Mouse (Mus musculus): Measurements from ENCODE around the gene Pde2a. TPM values are rescaled to one million over a fixed set of nuclear protein-coding genes. Genes with fewer than 3 reads are reported as not detected.
A peak's percentile ranks its signal among the peaks of the same experiment; 100 is the strongest.
"Not testable (repeated sequence)": the region's sequence is repeated elsewhere in the genome, so short reads cannot be mapped to it uniquely, and the experiment has no call there.

Gene Pde2a
- total RNA-seq, 2 experiments from 2014 or later = 21.1 to 23.1 TPM

DNA sequence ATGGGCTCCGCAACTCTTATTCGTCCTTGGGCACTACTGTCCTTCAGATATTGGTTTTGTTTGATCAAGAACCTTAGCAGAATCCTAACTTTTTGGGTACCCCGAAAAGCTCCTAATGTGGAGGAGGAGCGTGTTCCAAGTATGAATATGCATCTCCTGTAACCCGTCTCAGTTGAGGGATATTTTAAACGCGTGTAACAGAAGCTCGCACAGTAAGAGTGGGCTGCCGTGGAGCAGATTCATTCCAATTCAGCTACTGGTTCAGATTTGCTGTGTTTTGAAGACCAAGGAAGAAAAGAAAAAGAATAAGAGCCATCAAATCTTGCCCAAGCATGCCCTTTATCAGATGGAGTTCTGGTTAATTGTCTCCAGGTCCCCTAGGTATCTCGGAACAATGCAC, 120.2 kb downstream of the Pde2a start:
- no peak for ATAC-seq (replicated peaks; ENCODE audit: poor library complexity, severe bottlenecking)

DNA sequence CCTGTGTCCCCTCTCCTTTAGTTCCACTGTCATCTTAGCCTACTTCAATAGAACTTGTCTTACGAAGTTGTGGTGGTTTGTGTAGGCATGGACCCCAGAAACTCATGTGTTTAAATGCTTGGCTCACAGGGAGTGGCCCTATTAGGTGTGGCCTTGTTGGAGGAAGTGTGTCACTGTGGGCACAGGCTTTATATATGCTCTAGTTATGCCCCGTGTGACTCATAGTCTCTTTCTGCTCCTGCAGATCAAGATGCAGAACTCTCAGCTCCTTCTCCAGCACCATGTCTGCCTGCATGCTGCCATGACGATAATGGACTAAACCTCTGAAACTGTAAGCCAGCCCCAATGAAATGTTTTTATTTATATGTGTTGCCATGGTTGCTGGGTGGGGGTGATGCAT, 126.2 kb downstream of the Pde2a start:
- ATAC-seq (replicated peaks; ENCODE audit: poor library complexity, severe bottlenecking) = peak; percentile 34; the same call in 1 of the 2 replicates

GRCm38 (mm10) chr7:101549266-101549665, 127.8 kb downstream of the Pde2a start:
- no peak for ATAC-seq (replicated peaks; ENCODE audit: poor library complexity, severe bottlenecking)

- 0 out of 2 replicates have a peak, but pooled peaks have one; percentile 12 for ATAC-seq (replicated peaks; ENCODE audit: poor library complexity, severe bottlenecking)
These were observed 129.4 kb downstream of the Pde2a start for GRCm38 (mm10) chr7:101550686-101551485.

DNA sequence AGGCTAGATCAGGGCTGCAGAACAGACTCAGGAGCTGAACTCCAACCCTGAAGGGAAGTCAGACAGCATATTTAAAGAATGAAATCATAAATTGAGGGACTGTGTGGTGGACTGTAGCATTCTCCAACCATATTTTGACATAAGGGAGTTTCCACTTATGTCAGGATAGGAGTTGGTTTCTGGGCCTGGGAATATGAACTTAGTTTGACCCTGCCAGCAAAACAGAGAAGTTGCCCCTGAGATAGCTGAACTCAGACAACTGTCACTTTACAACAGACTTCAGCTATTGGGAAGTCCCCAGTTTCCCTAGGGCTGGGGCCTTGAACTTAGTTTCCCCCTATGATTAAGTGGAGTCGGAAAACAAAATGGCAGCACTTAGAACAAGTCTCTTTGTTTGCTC, 130.0 kb downstream of the Pde2a start:
- ATAC-seq (replicated peaks; ENCODE audit: poor library complexity, severe bottlenecking) = peak; percentile 60

DNA sequence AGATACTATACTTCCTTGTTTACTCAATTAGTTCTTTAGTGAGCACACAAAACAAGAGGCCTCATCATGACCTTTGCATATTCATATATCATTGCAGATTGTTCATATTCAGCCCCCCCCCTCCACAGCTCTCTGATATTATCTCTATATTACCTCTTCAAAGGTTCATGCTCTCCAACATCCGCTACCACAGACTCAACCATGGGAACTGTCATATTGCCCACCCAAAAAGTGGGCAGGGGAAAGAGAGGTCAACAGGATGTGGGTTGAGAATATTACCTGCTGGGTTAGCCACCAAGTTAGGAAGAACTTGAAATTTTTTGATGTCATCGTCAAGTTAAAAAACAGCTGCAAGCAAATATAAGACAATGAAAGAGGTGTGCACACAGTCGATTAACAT, 134.0 kb downstream of the Pde2a start:
- not testable (repeated sequence) for ATAC-seq (replicated peaks; ENCODE audit: poor library complexity, severe bottlenecking)

DNA sequence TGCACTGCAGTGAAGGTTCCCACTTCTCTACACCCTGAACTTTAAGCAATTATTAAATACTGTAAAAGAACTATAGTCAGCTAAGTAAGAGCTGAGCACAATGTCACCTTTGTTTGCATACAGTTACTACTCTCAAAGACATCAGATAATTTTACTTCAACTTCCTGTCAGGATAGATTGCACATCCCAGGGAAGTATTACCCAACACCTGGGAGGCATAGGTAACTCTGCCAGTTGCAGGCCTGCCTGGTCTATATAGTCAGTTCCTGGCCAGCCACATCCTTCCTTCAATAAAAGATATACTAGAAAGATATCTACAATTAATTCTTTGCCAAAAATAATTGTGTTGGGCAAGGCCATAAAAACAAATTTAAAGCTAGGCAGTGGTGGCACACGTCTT, 135.9 kb downstream of the Pde2a start:
- no peak; the same call in 1 of the 2 replicates for ATAC-seq (replicated peaks; ENCODE audit: poor library complexity, severe bottlenecking)

DNA sequence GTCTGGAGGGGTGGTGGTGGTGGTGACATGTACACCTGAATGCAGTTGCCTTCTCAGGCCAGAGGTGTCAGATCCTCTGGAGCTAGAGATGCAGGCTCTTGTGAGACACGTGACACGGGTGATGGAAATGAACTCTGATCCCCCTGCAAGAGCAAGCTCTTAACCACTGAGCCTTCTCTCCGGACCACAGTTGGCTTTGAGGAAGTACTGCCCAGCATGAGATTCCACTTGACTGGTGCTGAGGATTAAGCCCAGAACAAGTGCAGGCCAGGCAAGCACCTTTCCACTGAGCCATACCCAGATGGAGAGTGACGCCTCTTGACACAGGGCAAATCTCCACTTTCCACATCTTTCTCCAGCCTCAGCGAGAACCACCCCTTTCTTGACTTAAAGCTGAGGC, 137.9 kb downstream of the Pde2a start:
- peak; percentile 53; the same call in 1 of the 2 replicates for ATAC-seq (replicated peaks; ENCODE audit: poor library complexity, severe bottlenecking)

Other genes with a start within 250 kb of the Pde2a start
- 26.8 and 43.6 TPM in 2 replicates for gene Atg16l2, start 119.4 kb upstream of the Pde2a start, total RNA-seq (2014; fragmentation: Nextera tagmentation)
- gene Atg16l2, start 119.4 kb upstream of the Pde2a start, total RNA-seq (2017) = 6.6 and 12.2 TPM in 2 replicates
- gene Stard10, start 104.6 kb upstream of the Pde2a start, total RNA-seq (2014; fragmentation: Nextera tagmentation) = 18.5 and 36.0 TPM in 2 replicates
- 11.8 and 30.5 TPM in 2 replicates for gene Stard10, start 104.6 kb upstream of the Pde2a start, total RNA-seq (2017)
- gene Arap1, start 73.6 kb upstream of the Pde2a start, total RNA-seq (2014; fragmentation: Nextera tagmentation) = 59.2 and 81.5 TPM in 2 replicates
- gene Arap1, start 73.6 kb upstream of the Pde2a start, total RNA-seq (2017) = 27.4 and 64.6 TPM in 2 replicates
- not detected in 2 replicates for gene Gm45837, start 10.8 kb upstream of the Pde2a start, total RNA-seq (2014; fragmentation: Nextera tagmentation)
- gene Gm45837, start 10.8 kb upstream of the Pde2a start, total RNA-seq (2017) = 2.6 TPM in 1 of 2 replicates, not detected in the other
- gene Art2b, start 163.9 kb downstream of the Pde2a start, total RNA-seq (2014; fragmentation: Nextera tagmentation) = not detected in 2 replicates
- gene Art2b, start 163.9 kb downstream of the Pde2a start, total RNA-seq (2017) = not detected in 2 replicates
- 19.3 and 19.6 TPM in 2 replicates for gene Clpb, start 241.9 kb downstream of the Pde2a start, total RNA-seq (2014; fragmentation: Nextera tagmentation)
- gene Clpb, start 241.9 kb downstream of the Pde2a start, total RNA-seq (2017) = 40.6 and 60.0 TPM in 2 replicates